Mouse (Mus musculus): ENCODE results near the gene C7. TPM values are rescaled to one million over a fixed set of nuclear protein-coding genes. Genes with fewer than 3 reads are reported as not detected.
A peak's percentile ranks its signal among the peaks of the same experiment; 100 is the strongest.
"Not testable (repeated sequence)": the region's sequence is repeated elsewhere in the genome, so short reads cannot be mapped to it uniquely, and the experiment has no call there.

Gene C7
- not detected for polyA plus RNA-seq (2017; shearing (Covaris generic))

GRCm38 (mm10) chr15:5063635-5064034 is at the start of gene C7:
Gene C7 (minus strand): TSS chr15:5063740.
- no peak for ATAC-seq

- no peak for ATAC-seq
Measured at GRCm38 (mm10) chr15:5112651-5113050, 49.1 kb upstream of the C7 start.

- ATAC-seq: no peak
Measured at GRCm38 (mm10) chr15:5108655-5109040, 45.1 kb upstream of the C7 start.

GRCm38 (mm10) chr15:5107686-5108654 is 44.4 kb upstream of the C7 start, which contains the start of gene Card6:
Gene Card6 (minus strand): TSS chr15:5108539.
- ATAC-seq: peak; percentile 91

- peak; percentile 33 for ATAC-seq
Measured at GRCm38 (mm10) chr15:5106293-5106692, 42.8 kb upstream of the C7 start.

- no peak for ATAC-seq
Measured at GRCm38 (mm10) chr15:5105891-5106290, 42.4 kb upstream of the C7 start.

GRCm38 (mm10) chr15:5102312-5102711 is 38.8 kb upstream of the C7 start:
- no peak for ATAC-seq

- no peak for ATAC-seq
Measured at GRCm38 (mm10) chr15:5097376-5097775, 33.8 kb upstream of the C7 start.

- no peak for ATAC-seq
Measured at GRCm38 (mm10) chr15:5095534-5096301, 32.2 kb upstream of the C7 start.

GRCm38 (mm10) chr15:5090131-5090530 is 26.6 kb upstream of the C7 start:
- ATAC-seq: no peak

- peak; percentile 77 for ATAC-seq
Measured at GRCm38 (mm10) chr15:5088850-5089608, 25.5 kb upstream of the C7 start.

- ATAC-seq: peak; percentile 50
Measured at GRCm38 (mm10) chr15:5086162-5086561, 22.6 kb upstream of the C7 start.

- no peak for ATAC-seq
Measured at GRCm38 (mm10) chr15:5081235-5081634, 17.7 kb upstream of the C7 start.

GRCm38 (mm10) chr15:5068801-5069518 is 5.4 kb upstream of the C7 start:
- ATAC-seq: no peak

GRCm38 (mm10) chr15:5045560-5046284 is 17.8 kb downstream of the C7 start:
- ATAC-seq: peak; percentile 63

GRCm38 (mm10) chr15:5029256-5029655 is 34.3 kb downstream of the C7 start:
- ATAC-seq: no peak

- not testable (repeated sequence) for ATAC-seq
Measured at GRCm38 (mm10) chr15:5023479-5024265, 39.9 kb downstream of the C7 start.

- no peak for ATAC-seq
Measured at GRCm38 (mm10) chr15:5009644-5010107, 53.9 kb downstream of the C7 start.

GRCm38 (mm10) chr15:5003503-5004196 is 59.9 kb downstream of the C7 start:
- ATAC-seq: no peak

GRCm38 (mm10) chr15:5002903-5003302 is 60.6 kb downstream of the C7 start:
- no peak for ATAC-seq

Measured in activated CD4-positive, CD25-positive, alpha-beta regulatory T cell, adult 4 months (primary cell).